Mouse (Mus musculus) cerebellum, adult 2 months (tissue): ENCODE data around the gene Tm2d1. TPM values are rescaled to one million over a fixed set of nuclear protein-coding genes. Genes with fewer than 3 reads are reported as not detected.
A peak's percentile ranks its signal among the peaks of the same experiment; 100 is the strongest.

Experiments used
- DNase-seq, 2 experiments: peaks; one replicate each; pipeline ENCODE4 v3.0.0; 2021
- H3K27ac ChIP-seq: fragments of 200-500 bp; 2 replicates; pipeline ENCODE4 v1.5.1; 2012; ENCODE audit warnings: low read length, control low read depth, inconsistent platforms; ENCODE audit not compliant: insufficient read depth
- H3K27me3 ChIP-seq: fragments of 200-500 bp; 2 replicates; pipeline ENCODE4 v1.6.1; 2012; ENCODE audit warnings: inconsistent platforms, mild to moderate bottlenecking, low read length, moderate library complexity; ENCODE audit not compliant: control insufficient read depth, insufficient read depth
- H3K4me1 ChIP-seq: fragments of 200-500 bp; 2 replicates; pipeline ENCODE4 v1.6.1; 2011; ENCODE audit warnings: low read length; ENCODE audit not compliant: control insufficient read depth, insufficient read depth
- H3K4me3 ChIP-seq: fragments of 200-500 bp; replicated peaks from 2 replicates; pipeline ENCODE3; 2011; ENCODE audit warnings: mild to moderate bottlenecking, low read depth, low read length, control low read depth; ENCODE audit not compliant: insufficient read depth
- CTCF ChIP-seq: fragments of 200-500 bp; IDR thresholded peaks from 2 replicates; pipeline ENCODE4 v1.5.1; 2011; ENCODE audit warnings: low read depth, mild to moderate bottlenecking, control low read depth, low read length, moderate library complexity, borderline replicate concordance; ENCODE audit not compliant: insufficient read depth
- POLR2A ChIP-seq: fragments of 200-500 bp; IDR thresholded peaks from 2 replicates; pipeline ENCODE4 v1.6.1; 2011; ENCODE audit warnings: low read length, control low read depth, borderline replicate concordance; ENCODE audit not compliant: insufficient read depth
- WGBS: fragments of 180-500 bp; shearing (Covaris S2); methylation state at CpG from one replicate; pipeline ENCODE4 v1.1.7; 2018; 5-methylcytosine and 5-hydroxymethylcytosine counted together
- polyA plus RNA-seq: library from polyadenylated mRNA; depleted of rRNA; stranded (reverse); fragments of >200 nt; gene quantifications from 2 replicates; pipeline ENCODE4 v1.2.3, GENCODE M21; 2012

The Tm2d1 gene
- polyA plus RNA-seq, 1 experiment = 61.3 TPM

GRCm38 (mm10) chr4:98395690-98396437 is 12.8 kb upstream of the Tm2d1 start, which contains the start of gene Patj:
Gene Patj, plus strand, starts transcription at chr4:98395785.
- Histone ChIP-seq H3K4me1 (no peaks in the 10 kb centered on the region), H3K4me3 (peak within 1 kb of the TSS; percentile 65), H3K27ac (peak within 1 kb of the TSS; percentile 67), H3K27me3 (no peaks in the 10 kb centered on the region)
- TF ChIP-seq POLR2A (peak; percentile 45; the same call in 1 of the 2 replicates), CTCF (no peak)
- WGBS = 2% methylated on average over 73 of the region's 73 CpGs
- peak; percentile 76 to 85 for DNase-seq

- Histone ChIP-seq H3K27ac (peak overlapping the region; percentile 67), H3K27me3 (no peaks in the 10 kb centered on the region), H3K4me1 (no peaks in the 10 kb centered on the region), H3K4me3 (peak overlapping the region; percentile 65)
- no peak for DNase-seq
- TF ChIP-seq POLR2A (no peak), CTCF (no peak)
- WGBS = 3% methylated on average over 7 of the region's 7 CpGs
Observed at GRCm38 (mm10) chr4:98395346-98395689, 12.2 kb upstream of the Tm2d1 start.

DNA sequence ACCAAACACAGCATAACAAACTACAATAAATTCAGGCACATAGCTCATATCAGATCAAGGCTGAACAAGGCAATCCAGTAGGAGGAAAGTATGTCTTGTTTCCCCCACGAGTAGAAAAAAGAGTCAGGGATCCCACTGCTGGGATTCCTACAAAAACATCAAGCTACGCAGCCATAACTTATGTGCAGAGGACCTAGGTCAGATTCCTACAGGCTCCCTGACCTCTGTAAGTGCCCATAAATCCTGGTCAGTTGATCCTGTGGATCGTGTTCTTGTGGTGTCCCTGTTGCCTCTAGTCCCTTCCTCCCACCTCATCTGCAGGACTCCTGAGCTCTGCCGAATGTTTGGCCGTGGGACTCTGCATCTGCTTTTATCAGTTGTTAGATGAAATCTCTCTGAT is 1.9 kb upstream of the Tm2d1 start:
- Histone ChIP-seq H3K27ac (no peak overlapping the region), H3K4me1 (no peaks in the 10 kb centered on the region), H3K4me3 (no peak overlapping the region), H3K27me3 (no peaks in the 10 kb centered on the region)
- WGBS = 80% methylated on average over 5 of the region's 5 CpGs
- no peak for TF ChIP-seq POLR2A
- no peak for TF ChIP-seq CTCF
- no peak for DNase-seq

GRCm38 (mm10) chr4:98376943-98377342 is 6.2 kb downstream of the Tm2d1 start:
- no peaks in the 10 kb centered on the region for H3K27me3 ChIP-seq
- 99% methylated on average over 2 of the region's 2 CpGs for WGBS

DNA sequence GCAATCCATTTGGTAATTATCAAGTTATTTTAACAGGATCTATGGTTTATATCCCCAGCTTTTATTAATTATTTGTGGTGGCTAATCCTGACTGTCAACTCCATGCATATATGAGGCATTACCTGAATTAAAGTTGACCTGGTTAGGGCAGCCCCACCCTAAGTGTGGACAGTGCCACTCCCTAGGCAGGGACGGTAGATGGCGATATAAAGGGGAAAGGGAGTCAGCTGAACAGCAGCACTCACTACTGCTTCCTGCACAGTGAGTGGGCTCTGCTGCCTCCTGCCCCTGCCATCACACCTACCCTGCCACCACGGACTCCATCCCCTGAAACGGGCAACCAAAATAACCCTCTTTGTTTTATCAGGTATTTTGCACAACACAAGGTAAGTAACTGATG is 7.7 kb downstream of the Tm2d1 start:
- Histone ChIP-seq H3K4me3 (no peak overlapping the region), H3K27me3 (no peaks in the 10 kb centered on the region), H3K4me1 (no peaks in the 10 kb centered on the region), H3K27ac (no peak overlapping the region)
- 55% methylated on average over 4 of the region's 4 CpGs for WGBS
- TF ChIP-seq CTCF = peak; percentile 23; the same call in 1 of the 2 replicates
- no peak for TF ChIP-seq POLR2A
- no peak for DNase-seq

More at GRCm38 (mm10) chr4:98376943-98377342, 6.2 kb downstream of the Tm2d1 start:
- DNase-seq = no peak
- no peak overlapping the region for H3K4me3 ChIP-seq
- TF ChIP-seq CTCF (no peak), POLR2A (no peak)
- H3K4me1 ChIP-seq = no peaks in the 10 kb centered on the region
- H3K27ac ChIP-seq = no peak overlapping the region

GRCm38 (mm10) chr4:98358034-98358809 is 24.9 kb downstream of the Tm2d1 start:
- no peaks in the 10 kb centered on the region for H3K27me3 ChIP-seq
- H3K4me1 ChIP-seq = no peaks in the 10 kb centered on the region
- H3K27ac ChIP-seq = no peak overlapping the region
- DNase-seq = no peak
- TF ChIP-seq CTCF (no peak), POLR2A (no peak)
- no peak overlapping the region for H3K4me3 ChIP-seq
- WGBS = 98% methylated on average over 9 of the region's 9 CpGs

DNA sequence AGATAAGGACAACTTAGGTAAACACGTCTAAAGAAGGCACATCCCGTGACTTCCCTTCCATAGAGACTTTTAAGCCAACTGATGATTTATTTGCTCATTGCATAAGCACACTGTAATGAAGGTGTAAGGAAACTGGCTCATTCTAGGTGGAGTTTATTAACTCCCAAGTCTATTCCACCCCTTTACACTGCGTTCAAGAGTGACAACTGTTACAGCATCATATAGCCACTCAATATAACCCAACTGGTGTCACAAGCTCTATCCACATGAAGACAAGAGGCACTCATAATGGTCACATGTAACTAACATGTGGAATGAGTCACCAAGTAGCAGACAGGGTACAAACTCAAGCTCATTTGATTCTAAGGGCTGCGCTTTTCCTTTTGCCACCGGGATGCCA is 34.5 kb downstream of the Tm2d1 start:
- Histone ChIP-seq H3K27me3 (no peaks in the 10 kb centered on the region), H3K4me1 (no peaks in the 10 kb centered on the region), H3K27ac (no peak overlapping the region), H3K4me3 (no peak overlapping the region)
- no peak for DNase-seq
- WGBS = 90% methylated on average over 5 of the region's 5 CpGs
- no peak for TF ChIP-seq CTCF
- no peak for TF ChIP-seq POLR2A

DNA sequence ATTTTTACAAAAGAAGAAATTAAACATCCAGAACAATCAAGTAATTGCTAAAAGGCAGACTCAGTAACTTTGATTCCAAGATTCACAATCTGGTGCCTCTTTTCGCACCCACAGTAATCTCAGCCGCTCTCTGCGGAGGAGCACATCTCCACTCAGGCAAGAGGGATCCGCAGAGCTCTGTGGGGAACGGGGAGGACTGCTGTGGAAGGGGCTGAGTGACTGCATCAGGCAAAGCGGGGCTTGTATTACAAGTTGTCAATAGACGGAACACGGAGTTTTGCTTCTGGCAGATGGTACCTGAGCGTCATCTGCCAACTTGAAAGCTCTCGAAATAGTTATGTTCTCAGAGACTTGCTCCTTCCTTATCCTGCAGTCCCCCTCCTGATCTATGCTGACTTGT is 37.3 kb downstream of the Tm2d1 start:
- H3K4me1 ChIP-seq = no peaks in the 10 kb centered on the region
- no peak overlapping the region for H3K27ac ChIP-seq
- TF ChIP-seq CTCF (no peak), POLR2A (no peak)
- no peak overlapping the region for H3K4me3 ChIP-seq
- H3K27me3 ChIP-seq = no peaks in the 10 kb centered on the region
- DNase-seq = no peak
- WGBS = 52% methylated on average over 10 of the region's 10 CpGs
